Mouse (Mus musculus) kidney, postnatal 10 days (tissue): ENCODE measurements around the gene Gdf7.

Experiments
- DNase-seq: peaks from one replicate; pipeline ENCODE4 v3.0.0; 2021; ENCODE audit warnings: mixed read lengths

The Gdf7 gene

DNA sequence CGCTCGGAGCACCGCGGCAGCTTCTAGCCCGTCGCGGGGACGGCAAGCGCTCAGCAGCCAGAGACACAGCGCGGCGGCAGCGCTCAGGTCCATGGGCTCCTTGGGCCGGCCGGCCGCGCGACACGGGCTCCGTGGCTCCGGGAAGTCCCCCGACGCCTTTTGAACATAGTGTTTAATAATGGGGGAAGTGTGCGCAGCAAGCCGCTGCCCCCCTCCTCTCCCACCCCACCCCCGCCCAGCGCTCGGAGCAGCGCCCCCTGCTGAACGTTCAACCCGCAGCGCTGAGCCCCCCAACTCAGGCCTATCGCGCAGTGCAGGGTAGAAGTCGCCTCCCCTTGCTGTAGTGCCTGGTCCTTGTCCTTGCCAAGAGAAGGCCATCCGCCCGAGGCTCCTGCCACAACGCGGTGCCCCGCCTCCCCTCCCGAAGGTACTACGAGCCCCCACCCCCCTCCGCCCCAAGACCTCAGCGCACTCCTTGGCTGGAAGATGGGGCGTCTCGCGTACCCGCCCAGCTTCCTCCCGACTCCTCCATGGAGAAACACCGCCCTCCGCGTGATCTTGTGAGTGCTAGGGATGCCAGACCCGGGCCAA lies at the start of gene Gdf7:
Gene Gdf7, minus strand, starts transcription at position 114 of the 591 bp plus-strand sequence.
- DNase-seq, result peak; percentile 52

DNA sequence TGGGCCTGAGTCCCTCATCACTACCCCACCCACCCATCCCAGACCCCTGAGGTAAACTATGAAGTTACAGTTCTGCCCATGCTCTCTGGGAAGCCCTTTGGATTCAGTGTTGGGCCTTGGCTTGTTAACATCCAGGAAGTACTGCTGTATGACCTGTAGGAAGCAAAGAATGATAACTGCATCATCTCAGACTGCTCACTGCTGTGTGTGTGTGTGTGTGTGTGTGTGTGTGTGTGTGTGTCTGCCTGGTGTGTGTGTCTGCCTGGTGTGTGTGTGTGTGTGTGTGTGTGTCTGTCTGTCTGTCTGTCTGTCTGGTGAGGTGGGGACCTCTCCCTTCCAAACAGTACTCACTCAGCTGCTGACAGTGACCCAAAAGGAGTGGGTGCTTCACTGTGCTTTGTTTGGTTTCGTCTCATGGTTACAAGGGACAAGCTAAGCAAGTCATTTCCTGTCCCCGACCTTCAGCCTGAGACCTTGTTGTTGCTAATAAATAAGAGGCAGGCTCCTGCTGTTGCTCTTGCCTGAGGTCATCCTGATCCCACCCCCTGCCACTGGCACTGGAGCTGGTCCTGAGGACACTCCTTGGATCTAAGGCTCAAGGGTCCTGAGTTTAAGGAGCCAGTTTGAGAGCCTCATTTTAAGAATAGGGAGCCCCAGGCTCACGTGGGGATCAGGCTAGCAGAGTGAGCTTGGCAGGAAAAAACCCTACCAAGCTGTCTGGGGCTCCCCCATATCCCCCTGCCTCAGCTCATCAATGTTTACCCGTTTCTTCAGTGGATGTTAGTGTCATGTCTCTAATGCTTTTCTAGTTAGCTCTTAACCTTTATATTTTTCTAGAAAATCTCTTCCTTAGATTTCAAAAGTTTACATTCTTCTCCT lies 49.5 kb upstream of the Gdf7 start:
- DNase-seq, result peak; percentile 71

DNA sequence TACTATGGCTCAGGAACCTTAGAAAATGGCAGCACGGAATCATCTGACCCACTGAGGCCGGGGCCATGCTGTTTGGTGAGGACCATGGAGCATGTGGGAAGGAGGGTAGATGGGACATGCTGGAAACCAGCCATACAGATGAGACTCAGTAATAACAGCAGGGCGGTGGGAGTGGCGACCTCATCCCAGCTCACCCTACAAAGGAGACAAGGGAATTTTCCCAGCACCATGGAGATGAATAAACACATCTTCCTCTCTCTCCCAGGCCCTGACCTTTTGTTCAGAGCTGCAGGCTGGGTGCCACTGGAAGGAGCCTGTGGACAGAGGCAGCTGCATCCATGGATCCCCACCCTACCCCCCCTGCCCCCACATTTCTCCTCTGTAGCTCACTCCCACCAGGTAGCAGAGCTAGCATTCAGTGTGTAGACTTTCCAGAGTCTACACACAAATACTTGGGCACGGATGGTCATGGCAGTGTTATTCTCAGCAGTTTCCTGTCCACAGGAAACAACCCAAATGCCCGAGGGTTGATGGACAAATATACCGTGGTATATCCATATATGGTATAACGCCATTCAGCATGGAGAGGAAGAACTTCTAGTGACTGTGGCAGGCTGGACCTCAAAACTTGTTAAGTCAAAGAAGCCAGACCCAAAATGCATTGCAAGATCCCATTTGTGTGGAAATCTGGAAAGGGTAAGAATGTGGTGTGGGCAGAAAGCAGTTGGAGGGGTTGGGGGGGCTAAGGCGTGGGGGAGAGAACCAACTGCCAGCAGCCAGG lies 47.2 kb upstream of the Gdf7 start:
- DNase-seq, result no peak

DNA sequence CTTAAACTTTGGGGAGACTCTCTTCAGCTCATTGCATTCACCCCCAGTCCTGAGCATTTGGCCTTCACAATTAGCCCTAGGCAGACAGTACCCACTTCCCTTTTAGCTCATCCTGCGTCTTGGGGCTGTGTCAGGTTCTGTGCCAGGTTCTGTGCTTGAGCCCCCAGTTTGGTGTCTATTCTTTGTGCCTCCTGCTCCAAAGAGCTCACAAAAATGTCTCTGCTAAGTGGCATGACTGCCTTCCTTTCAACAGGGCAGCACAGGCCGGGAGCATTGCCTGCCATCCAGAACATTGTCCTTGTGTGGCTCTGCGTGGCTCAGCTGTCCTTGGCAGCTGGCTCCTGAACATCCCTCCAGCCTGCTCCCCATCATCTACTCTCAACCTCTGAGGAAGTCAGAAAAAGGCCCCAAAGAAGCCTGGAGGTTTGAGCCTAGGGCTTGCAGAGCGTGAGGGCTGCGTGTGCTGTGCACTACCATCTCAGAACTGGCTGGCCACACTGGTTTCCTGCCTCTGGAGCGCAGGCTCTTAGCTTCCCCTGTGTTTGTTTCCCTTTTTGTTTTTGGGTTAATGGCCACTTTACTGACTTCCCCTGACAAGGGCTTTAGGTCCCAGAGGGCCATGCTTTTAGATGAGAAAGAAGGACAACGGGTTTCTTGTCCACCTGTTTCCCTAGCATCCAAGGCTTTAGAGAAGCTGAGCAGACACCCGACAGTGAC lies 46.1 kb upstream of the Gdf7 start:
- no peak for DNase-seq

DNA sequence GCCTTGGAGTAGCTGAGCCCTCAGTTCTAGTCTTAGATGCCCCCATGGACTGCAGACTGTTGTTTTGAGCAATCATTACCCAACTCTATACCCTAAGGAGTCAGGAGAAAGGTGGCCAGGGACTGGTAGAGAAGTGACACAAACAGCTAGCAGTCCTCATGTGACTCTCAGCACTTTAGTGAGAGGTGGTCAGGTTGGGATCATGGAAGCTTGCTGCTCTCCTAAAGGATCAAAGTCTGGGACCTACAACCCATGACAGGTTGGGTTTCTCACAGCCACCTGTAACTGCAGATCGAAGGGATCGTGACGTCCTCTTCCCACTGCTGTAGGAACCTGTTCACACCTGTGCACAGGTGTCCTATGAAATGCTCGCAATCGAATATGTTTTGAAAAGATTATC lies 43.8 kb upstream of the Gdf7 start:
- no peak for DNase-seq

DNA sequence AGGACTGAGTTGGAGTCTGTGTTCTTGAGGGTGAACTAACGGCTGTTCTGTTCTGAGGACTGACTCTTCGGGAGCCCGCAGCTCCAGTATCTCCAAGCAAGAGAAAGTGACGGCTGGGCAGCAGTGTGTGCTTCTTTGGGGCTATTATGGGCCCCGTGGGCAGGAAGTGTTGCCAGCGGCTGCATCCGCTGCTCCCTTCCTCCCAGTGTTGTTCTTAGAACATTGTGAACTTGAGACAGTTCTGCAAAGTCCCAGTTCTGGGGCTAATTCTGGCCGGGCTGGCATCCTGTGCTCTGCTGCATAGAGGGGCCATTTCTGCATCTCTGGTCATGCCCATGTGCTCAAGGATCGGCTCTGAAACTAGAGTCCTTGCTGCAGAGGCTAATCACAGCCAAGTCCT lies 43.1 kb upstream of the Gdf7 start:
- DNase-seq, result peak; percentile 75

DNA sequence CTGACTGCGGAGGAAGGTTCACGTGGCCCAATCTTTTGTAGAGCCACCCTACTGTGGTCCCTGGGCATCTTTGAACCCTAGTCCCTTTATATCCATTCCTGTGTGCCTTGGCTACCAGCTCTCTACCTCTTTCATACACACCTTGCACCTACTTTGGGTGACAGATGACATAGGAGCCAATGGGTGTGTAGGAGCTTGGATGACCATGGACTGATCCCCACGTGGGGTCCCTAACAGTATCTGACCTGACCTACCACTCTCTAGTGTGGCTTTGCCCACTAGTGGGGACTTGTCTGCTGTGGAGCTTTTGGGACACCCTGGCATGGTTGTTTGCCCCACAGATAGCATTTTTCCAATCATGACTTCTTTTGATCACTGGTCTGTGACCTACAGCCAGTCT lies 41.6 kb upstream of the Gdf7 start:
- no peak for DNase-seq

DNA sequence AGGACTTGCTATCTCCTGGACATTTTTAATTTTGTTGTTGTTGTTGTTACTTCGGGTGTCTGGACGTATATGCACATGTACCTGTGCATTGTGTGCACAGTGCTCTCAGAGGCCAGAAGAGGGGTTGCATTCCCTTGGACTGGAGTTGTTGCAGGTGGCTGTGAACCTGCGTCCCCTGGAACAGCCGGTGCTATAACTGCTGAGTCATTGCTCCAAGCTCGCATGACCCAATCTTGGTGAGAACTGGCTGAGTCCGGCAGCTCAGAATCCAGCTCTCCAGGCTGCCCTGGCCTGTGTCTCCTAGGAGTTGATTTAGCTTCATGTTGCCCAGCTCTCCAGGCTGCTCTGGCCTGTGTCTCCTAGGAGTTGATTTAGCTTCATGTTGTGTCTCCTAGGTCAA lies 39.3 kb upstream of the Gdf7 start:
- no peak for DNase-seq

DNA sequence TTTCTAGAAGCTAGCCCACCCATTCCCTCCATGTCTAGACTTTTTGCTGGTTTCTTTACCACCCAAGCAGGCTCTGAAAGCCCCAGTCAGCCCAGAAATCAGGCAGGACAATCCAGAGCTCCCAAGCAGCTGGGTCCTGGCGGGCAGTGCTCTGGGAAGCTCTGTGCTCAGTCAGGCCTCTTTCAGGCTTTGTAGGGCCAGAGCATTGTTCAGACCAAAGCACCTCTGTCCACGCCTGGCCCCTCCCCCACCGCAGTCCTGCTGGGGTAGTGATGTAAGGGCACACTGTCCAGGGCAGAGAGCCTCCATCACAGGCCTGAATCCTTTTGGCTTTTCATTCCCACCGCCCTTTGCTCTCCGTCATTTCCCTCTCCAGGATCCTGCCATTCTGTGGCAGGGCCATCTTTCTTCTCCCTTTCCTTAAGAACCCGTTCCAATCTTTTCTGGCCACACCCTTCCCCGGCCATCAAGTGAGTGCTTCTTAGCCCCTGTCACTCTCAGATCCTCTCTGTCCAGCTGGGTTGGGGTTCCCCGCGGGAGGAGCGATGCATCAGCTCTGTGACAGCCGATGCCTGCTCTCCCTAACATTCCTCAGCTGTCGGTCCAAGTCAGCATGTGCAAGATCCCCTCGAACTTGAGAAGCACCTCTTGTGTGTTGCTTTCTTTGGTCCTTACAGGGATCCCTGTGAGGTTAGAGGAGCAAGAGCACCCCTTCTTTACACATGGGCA lies 38.0 kb upstream of the Gdf7 start:
- peak; percentile 59 for DNase-seq

DNA sequence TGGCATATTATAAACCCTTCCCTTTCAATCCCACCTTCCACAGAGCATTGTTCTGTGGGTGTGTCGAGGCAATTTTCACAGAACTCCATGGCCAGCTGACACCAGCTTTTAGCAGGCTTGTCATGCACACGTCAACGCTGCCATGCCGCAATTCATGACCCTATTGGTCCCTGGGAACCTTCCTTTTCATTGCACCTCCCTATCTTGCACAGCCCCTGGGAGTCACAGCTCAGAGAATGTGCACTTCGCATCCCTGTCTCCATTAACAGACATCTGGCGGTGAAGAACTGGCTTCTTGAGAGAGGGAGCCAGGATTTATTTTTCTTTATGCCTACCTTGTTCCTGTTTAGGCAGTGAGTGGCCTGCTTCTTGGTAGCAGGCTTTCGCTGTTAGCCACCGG lies 37.2 kb upstream of the Gdf7 start:
- no peak for DNase-seq

DNA sequence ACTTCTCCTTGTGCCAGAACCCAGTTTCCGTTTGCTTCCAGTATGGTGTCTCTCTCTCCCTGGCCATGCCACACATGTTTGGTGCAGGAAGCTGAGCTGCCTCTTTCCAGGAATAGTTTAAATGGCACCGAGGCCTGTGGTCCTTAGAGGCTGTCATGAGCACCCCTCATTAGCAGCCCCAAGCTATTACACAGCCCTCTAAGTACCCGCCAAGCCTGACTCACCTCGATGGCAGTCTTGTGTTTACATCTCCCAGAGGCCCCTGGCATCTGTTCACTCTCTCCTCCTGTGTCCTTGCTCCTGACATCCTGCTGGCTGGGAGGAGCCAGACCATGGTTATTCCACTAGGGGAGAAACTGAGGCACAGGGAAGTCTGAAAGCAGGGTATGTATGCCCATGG lies 36.7 kb upstream of the Gdf7 start:
- no peak for DNase-seq

DNA sequence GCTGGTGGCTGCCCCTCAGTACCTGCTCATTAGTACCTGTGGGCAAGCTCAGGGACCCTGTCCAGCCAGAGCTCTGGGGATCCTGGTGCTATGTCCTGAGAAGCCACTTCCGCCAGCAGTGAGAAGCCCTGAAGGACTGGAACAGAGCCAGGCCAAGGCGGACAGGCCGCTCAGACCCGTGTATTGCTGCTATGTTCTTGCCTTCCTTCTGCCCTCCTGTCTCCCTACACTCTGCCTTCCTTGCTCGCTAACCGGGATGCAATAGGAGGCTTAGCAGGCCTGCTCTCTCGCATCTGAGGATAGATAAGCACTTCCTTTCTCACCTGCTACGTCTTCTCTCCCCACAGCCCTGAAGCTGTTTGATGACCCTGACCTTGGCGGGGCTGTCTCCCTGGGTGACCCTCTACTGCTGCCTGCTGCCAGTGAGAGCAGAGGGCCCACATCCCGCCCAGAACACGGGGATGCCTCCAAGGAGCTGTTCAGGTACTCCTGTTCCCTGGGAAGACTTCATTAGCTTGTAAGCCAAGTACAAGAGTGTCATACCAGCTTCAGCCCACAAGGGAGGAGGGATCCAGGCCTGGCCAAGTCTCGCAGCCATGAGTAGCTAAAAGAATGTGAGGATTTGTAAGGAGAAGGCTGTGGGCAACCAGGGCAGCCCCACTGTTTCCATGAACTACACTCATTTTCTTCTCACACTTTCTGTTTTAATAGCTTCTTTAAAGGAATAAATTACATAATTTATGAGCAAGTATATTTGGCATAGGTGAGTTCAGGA lies 35.7 kb upstream of the Gdf7 start:
- DNase-seq, result no peak

DNA sequence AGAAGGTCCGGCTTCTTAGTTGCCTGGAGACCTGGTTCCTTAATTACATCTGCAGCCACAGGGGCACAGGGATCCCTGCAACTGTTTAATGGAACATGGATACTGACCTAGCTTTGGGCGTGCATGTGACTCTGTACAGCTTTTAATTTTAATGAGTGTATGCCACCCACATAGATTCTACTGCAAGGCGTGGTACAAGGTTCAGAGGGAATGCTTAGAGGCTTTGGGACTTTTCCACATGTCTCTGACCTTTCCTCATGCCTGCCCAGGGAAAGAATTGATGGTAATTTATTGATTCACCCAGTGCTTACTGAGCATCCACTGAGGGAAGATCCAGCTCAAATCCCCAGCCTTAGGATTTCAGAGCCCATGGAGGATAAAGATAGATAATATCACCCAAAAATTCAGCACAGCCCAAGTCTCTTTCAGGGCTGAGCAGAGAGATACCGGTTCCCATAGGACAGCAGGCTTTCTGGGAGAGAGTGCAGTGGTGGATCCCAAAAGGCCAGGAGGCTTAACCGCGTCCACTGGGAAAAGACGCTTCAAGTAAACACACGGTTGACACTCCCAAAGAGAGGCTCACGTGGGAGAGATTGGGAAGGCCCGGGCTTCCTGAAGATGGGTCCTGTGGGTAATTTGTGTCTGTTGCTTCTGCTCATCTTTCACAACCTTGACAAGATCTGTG lies 35.0 kb upstream of the Gdf7 start:
- no peak for DNase-seq

DNA sequence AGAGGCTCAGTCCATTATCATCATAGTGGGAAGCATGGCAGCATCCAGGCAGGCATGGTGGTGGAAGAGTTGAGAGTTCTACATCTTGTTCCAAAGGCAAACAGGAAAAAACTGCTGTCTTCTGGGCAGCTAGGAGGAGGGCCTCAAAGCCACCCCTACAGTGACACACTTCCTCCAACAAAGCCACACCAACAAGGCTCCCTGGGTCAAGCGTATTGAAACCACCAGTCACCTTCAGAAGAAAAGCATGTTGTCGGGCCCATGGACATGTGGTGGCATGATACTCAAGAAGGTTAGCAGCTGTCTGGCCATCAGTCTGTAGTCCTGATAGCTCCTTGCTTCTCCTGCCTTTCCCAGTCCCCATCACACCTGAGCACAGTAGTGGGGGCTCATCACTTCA lies 33.7 kb upstream of the Gdf7 start:
- DNase-seq, result no peak

DNA sequence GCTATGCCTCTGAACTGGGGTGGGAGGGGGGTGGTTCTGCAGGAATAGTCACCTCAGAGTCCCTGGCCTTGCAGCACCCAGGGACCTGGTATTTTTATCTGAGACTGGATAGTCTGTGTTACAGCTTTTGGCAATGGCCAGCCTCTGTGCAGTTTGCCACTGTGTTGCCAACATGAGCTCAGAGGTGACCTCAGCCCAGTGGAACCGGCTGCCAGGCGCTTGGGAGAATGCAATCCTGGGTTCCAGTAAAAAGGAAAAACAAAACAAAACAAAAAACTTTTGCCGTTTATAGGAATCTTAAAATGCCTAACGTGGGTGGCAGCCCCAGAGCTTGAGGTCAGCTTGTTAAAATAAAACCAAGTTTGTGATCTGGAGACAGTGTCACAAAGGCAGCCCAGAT lies 32.5 kb upstream of the Gdf7 start:
- no peak for DNase-seq

DNA sequence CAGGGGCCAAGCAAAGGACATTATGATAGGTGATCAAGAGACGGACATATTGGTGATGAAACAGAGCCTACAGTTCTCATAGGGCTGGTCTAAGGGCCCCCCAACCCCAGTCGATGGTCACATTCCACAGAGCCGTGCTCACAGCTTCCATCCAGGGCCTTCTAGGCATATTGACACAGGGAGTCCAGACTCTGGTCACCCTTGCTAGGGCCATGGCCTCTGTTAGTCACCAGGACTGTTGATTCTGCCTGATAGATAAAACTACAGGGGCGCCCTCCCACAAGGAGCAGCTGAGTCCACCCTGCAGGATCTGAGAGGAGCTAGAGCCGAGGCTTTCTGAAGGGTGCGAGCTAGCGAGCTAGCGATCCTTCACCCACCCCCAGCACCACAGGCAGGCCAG lies 31.9 kb upstream of the Gdf7 start:
- DNase-seq, result no peak

DNA sequence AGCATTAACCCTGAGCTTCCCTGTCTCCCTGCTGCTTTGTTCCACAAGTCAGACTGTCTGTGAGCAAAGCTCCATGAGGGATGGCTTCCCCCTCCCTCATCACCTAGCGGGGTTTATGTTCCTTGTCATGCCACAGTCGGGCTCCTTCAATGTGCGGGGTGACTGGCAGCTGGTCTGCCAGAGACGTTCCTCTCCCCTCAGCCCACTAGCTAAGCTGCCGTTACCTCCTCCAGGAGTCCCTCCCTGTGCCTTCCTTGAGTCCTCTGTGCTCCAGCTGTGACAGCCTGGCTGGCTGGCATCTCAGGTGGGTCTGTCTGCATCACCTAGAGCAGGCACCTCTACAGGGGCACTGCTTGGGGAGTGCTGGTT lies 30.4 kb upstream of the Gdf7 start:
- DNase-seq, result no peak

DNA sequence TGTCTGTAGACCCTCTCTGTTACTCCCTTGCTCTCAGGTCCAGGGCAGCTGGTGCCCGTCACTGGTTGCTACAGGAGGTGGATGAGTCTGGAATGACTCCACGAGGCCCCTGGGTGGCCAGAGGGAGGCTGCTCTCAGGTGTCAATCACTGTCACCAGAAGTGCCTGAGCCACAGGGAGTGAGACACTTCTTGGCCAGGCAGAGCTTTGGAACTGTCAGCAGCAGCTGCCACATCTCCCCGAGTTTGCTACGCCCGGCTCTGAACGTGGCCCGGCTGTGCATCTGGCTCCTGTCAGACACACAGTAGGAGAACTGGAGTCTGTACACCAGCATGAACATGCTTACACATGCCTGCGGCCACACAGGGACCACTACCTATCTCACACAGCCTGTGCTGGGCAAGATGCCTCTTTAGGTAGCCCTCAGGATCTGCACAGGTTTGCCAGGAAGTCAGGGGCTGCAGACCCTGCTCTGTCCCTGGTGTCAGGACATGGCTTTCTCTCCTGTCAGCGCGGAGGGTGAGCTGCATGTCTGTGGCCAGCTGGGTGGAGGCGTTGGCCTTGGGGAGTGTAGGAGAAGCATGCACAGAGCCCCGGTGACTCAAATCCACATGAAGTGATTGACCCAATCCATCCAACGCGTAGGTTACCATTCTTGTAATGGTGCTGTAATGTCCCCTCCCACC lies 29.9 kb upstream of the Gdf7 start:
- peak; percentile 65 for DNase-seq

DNA sequence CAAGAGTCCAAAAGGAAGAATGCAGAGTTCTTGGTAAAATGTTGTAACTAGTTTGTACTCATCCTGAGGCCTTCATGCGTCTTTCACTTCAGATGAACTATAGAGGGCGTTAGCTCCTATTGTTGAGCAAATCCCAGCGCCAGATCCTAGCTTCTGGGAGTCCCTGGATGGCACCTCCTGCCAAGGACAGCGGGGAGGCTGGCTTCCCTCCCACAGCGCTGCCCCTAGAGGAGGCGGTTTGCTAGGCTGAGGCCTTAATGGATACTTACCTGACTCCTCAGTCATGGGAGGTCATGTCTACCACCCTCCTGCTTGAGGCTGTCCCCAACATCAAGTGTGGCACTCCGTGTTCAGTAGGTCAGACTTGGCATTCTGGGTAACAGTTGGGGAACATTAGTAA lies 27.5 kb upstream of the Gdf7 start:
- DNase-seq, result no peak

DNA sequence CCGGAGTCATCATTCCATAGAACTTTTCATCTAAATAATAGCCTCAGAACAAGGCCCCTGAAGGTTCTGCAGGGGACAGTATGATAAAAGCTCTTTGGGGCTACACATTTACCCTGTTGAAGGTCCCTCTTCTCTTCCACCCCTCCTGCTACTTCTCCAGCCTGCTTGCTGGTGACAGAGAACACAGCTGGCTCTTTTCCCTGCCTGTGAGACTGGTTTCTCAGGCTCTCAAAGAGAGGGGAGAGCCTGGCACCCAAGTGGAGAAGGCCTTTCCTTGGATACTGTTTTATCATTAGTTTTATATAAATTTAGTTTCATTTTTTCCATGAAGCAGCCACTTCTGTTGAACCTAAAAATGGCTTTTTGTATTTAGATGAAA lies 25.9 kb upstream of the Gdf7 start:
- DNase-seq, result no peak
